Mouse (Mus musculus): ENCODE measurements at regions not wholly inside any gene's neighbourhood (a gene's known extent, or its start where the extent isn't known, plus 50 kb on each side); places are given as distances from the start of the nearest gene placed in this dataset.

- no peak overlapping the region for H3K4me3 ChIP-seq
- H3K79me2 ChIP-seq (ENCODE audit: control insufficient read depth, insufficient read depth): no peaks in the 10 kb centered on the region
- H3K36me3 ChIP-seq (ENCODE audit: control insufficient read depth, insufficient read depth): no peaks in the 10 kb centered on the region
- TF ChIP-seq MAX (IDR thresholded peaks at IDR 0.05; ENCODE audit: low read depth) (no peak), MYOG (IDR thresholded peaks at IDR 0.05; ENCODE audit: control insufficient read depth in 1 of 3, insufficient read depth in 1 of 3, insufficient read length in 2 of 3, low read depth in 2 of 3) (no peak), USF1 (IDR thresholded peaks at IDR 0.05; ENCODE audit: low read depth) (no peak), POLR2AphosphoS2 (IDR thresholded peaks at IDR 0.05; ENCODE audit: insufficient read length, low read depth) (no peak), POLR2A (IDR thresholded peaks at IDR 0.05; ENCODE audit: insufficient read length, low read depth) (no peak), E2F4 (IDR thresholded peaks at IDR 0.05; ENCODE audit: insufficient read depth) (no peak), SRF (IDR thresholded peaks at IDR 0.05; ENCODE audit: control insufficient read depth, insufficient read length, low read depth) (no peak), CEBPB (IDR thresholded peaks at IDR 0.05; ENCODE audit: insufficient read depth, poor library complexity, severe bottlenecking) (no peak), MYOD1 (IDR thresholded peaks at IDR 0.05; ENCODE audit: control insufficient read depth in 1 of 3, insufficient read length in 2 of 3, low read depth in 2 of 3) (no peak), TCF3 (IDR thresholded peaks at IDR 0.05; ENCODE audit: insufficient read length, low read depth) (no peak), REST (IDR thresholded peaks at IDR 0.05; ENCODE audit: insufficient read depth, insufficient read length) (no peak), TCF12 (IDR thresholded peaks at IDR 0.05; ENCODE audit: insufficient read depth, poor library complexity, severe bottlenecking) (no peak)
- H3ac ChIP-seq (ENCODE audit: control insufficient read depth, insufficient read length): no peak overlapping the region
- H3K4me2 ChIP-seq (ENCODE audit: low read depth): no peak overlapping the region
- no peaks in the 10 kb centered on the region for H3K27me3 ChIP-seq (ENCODE audit: control insufficient read depth, insufficient read depth, insufficient read length)
Observed at GRCm38 (mm10) chr3:132287714-132288113, 202.6 kb downstream of the Dkk2 start.

DNA sequence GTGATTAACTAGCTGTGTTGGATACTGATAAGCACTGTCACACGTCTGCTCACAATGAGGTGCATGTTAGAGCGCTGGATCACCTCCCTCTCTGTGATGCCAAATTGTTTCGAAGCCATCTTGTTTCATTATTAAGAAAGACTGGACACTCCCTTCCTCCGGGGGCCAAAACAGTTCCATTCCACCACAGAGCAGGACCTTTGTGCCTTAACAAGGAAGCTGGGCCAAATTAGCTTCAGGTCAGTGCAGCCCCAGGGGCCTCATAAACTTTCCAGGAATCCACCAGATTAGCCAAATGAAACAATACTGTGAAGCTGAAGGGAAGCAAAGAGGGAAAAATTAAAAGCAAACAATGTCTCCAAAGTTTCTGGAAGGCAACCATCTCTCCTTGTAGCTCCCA is 241.9 kb downstream of the Dkk2 start:
- Histone ChIP-seq H3K79me2 (ENCODE audit: control insufficient read depth, insufficient read depth) (no peaks in the 10 kb centered on the region), H3K4me2 (ENCODE audit: low read depth) (no peak overlapping the region), H3K36me3 (ENCODE audit: control insufficient read depth, insufficient read depth) (no peaks in the 10 kb centered on the region), H3ac (ENCODE audit: control insufficient read depth, insufficient read length) (no peak overlapping the region), H3K27me3 (ENCODE audit: control insufficient read depth, insufficient read depth, insufficient read length) (no peaks in the 10 kb centered on the region), H3K4me3 (no peak overlapping the region)
- TF ChIP-seq E2F4 (IDR thresholded peaks at IDR 0.05; ENCODE audit: insufficient read depth) (no peak), POLR2AphosphoS2 (IDR thresholded peaks at IDR 0.05; ENCODE audit: insufficient read length, low read depth) (no peak), MYOG (IDR thresholded peaks at IDR 0.05; ENCODE audit: control insufficient read depth in 1 of 3, insufficient read depth in 1 of 3, insufficient read length in 2 of 3, low read depth in 2 of 3) (no peak)

GRCm38 (mm10) chr3:132343625-132344024 is 258.5 kb downstream of the Dkk2 start:
- Histone ChIP-seq H3K36me3 (ENCODE audit: control insufficient read depth, insufficient read depth) (no peaks in the 10 kb centered on the region), H3K79me2 (ENCODE audit: control insufficient read depth, insufficient read depth) (no peaks in the 10 kb centered on the region), H3K27me3 (ENCODE audit: control insufficient read depth, insufficient read depth, insufficient read length) (no peaks in the 10 kb centered on the region), H3K4me2 (ENCODE audit: low read depth) (no peak overlapping the region), H3K4me3 (no peak overlapping the region), H3ac (ENCODE audit: control insufficient read depth, insufficient read length) (no peak overlapping the region)
- no peak for TF ChIP-seq SRF (IDR thresholded peaks at IDR 0.05; ENCODE audit: control insufficient read depth, insufficient read length, low read depth)
- no peak for TF ChIP-seq MYOG (IDR thresholded peaks at IDR 0.05; ENCODE audit: control insufficient read depth in 1 of 3, insufficient read depth in 1 of 3, insufficient read length in 2 of 3, low read depth in 2 of 3)
- TF ChIP-seq USF1 (IDR thresholded peaks at IDR 0.05; ENCODE audit: low read depth): no peak
- TF ChIP-seq MAX (IDR thresholded peaks at IDR 0.05; ENCODE audit: low read depth): no peak
- TF ChIP-seq CEBPB (IDR thresholded peaks at IDR 0.05; ENCODE audit: insufficient read depth, poor library complexity, severe bottlenecking): no peak
- no peak for TF ChIP-seq REST (IDR thresholded peaks at IDR 0.05; ENCODE audit: insufficient read depth, insufficient read length)
- TF ChIP-seq TCF3 (IDR thresholded peaks at IDR 0.05; ENCODE audit: insufficient read length, low read depth): no peak
- no peak for TF ChIP-seq POLR2AphosphoS2 (IDR thresholded peaks at IDR 0.05; ENCODE audit: insufficient read length, low read depth)
- TF ChIP-seq POLR2A (IDR thresholded peaks at IDR 0.05; ENCODE audit: insufficient read length, low read depth): no peak
- TF ChIP-seq TCF12 (IDR thresholded peaks at IDR 0.05; ENCODE audit: insufficient read depth, poor library complexity, severe bottlenecking): no peak
- no peak for TF ChIP-seq E2F4 (IDR thresholded peaks at IDR 0.05; ENCODE audit: insufficient read depth)
- TF ChIP-seq MYOD1 (IDR thresholded peaks at IDR 0.05; ENCODE audit: control insufficient read depth in 1 of 3, insufficient read length in 2 of 3, low read depth in 2 of 3): no peak

GRCm38 (mm10) chr3:132345856-132346255 is 260.8 kb downstream of the Dkk2 start:
- no peaks in the 10 kb centered on the region for H3K27me3 ChIP-seq (ENCODE audit: control insufficient read depth, insufficient read depth, insufficient read length)
- no peaks in the 10 kb centered on the region for H3K79me2 ChIP-seq (ENCODE audit: control insufficient read depth, insufficient read depth)
- H3ac ChIP-seq (ENCODE audit: control insufficient read depth, insufficient read length): no peak overlapping the region
- TF ChIP-seq TCF3 (IDR thresholded peaks at IDR 0.05; ENCODE audit: insufficient read length, low read depth): no peak
- no peak for TF ChIP-seq TCF12 (IDR thresholded peaks at IDR 0.05; ENCODE audit: insufficient read depth, poor library complexity, severe bottlenecking)
- TF ChIP-seq MYOG (IDR thresholded peaks at IDR 0.05; ENCODE audit: control insufficient read depth in 1 of 3, insufficient read depth in 1 of 3, insufficient read length in 2 of 3, low read depth in 2 of 3): no peak
- TF ChIP-seq MYOD1 (IDR thresholded peaks at IDR 0.05; ENCODE audit: control insufficient read depth in 1 of 3, insufficient read length in 2 of 3, low read depth in 2 of 3): no peak
- TF ChIP-seq POLR2A (IDR thresholded peaks at IDR 0.05; ENCODE audit: insufficient read length, low read depth): no peak
- TF ChIP-seq POLR2AphosphoS2 (IDR thresholded peaks at IDR 0.05; ENCODE audit: insufficient read length, low read depth): no peak
- no peak for TF ChIP-seq SRF (IDR thresholded peaks at IDR 0.05; ENCODE audit: control insufficient read depth, insufficient read length, low read depth)
- no peak for TF ChIP-seq USF1 (IDR thresholded peaks at IDR 0.05; ENCODE audit: low read depth)
- no peak for TF ChIP-seq MAX (IDR thresholded peaks at IDR 0.05; ENCODE audit: low read depth)
- no peak for TF ChIP-seq REST (IDR thresholded peaks at IDR 0.05; ENCODE audit: insufficient read depth, insufficient read length)
- no peak for TF ChIP-seq CEBPB (IDR thresholded peaks at IDR 0.05; ENCODE audit: insufficient read depth, poor library complexity, severe bottlenecking)
- TF ChIP-seq E2F4 (IDR thresholded peaks at IDR 0.05; ENCODE audit: insufficient read depth): no peak
- no peak overlapping the region for H3K4me2 ChIP-seq (ENCODE audit: low read depth)
- no peak overlapping the region for H3K4me3 ChIP-seq
- H3K36me3 ChIP-seq (ENCODE audit: control insufficient read depth, insufficient read depth): no peaks in the 10 kb centered on the region

DNA sequence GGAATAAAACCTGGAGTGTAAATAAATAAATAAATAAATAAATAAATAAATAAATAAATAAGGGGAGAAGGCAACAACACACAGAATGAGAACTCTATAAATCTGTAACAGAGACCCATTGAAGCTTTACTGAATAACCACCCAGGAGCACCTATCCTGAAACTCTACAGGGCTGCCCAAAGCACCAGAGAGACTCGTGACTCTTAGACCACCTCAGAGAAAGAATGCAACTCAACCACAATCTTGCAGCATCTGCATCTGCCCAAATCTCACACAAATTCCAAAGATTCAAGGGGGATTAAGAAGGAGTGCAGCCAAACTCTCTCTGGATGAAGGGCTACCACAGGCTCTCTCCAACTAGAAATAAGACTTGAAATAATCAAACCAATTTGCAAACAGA is 264.5 kb downstream of the Dkk2 start:
- Histone ChIP-seq H3K27me3 (ENCODE audit: control insufficient read depth, insufficient read depth, insufficient read length) (no peaks in the 10 kb centered on the region), H3K36me3 (ENCODE audit: control insufficient read depth, insufficient read depth) (no peaks in the 10 kb centered on the region), H3K4me2 (ENCODE audit: low read depth) (no peak overlapping the region), H3K4me3 (no peak overlapping the region), H3ac (ENCODE audit: control insufficient read depth, insufficient read length) (no peak overlapping the region), H3K79me2 (ENCODE audit: control insufficient read depth, insufficient read depth) (no peaks in the 10 kb centered on the region)
- TF ChIP-seq POLR2AphosphoS2 (IDR thresholded peaks at IDR 0.05; ENCODE audit: insufficient read length, low read depth) (no peak), POLR2A (IDR thresholded peaks at IDR 0.05; ENCODE audit: insufficient read length, low read depth) (no peak), MAX (IDR thresholded peaks at IDR 0.05; ENCODE audit: low read depth) (no peak), USF1 (IDR thresholded peaks at IDR 0.05; ENCODE audit: low read depth) (no peak), E2F4 (IDR thresholded peaks at IDR 0.05; ENCODE audit: insufficient read depth) (no peak), MYOD1 (IDR thresholded peaks at IDR 0.05; ENCODE audit: control insufficient read depth in 1 of 3, insufficient read length in 2 of 3, low read depth in 2 of 3) (no peak), REST (IDR thresholded peaks at IDR 0.05; ENCODE audit: insufficient read depth, insufficient read length) (no peak), TCF3 (IDR thresholded peaks at IDR 0.05; ENCODE audit: insufficient read length, low read depth) (no peak), CEBPB (IDR thresholded peaks at IDR 0.05; ENCODE audit: insufficient read depth, poor library complexity, severe bottlenecking) (no peak), MYOG (IDR thresholded peaks at IDR 0.05; ENCODE audit: control insufficient read depth in 1 of 3, insufficient read depth in 1 of 3, insufficient read length in 2 of 3, low read depth in 2 of 3) (no peak), TCF12 (IDR thresholded peaks at IDR 0.05; ENCODE audit: insufficient read depth, poor library complexity, severe bottlenecking) (no peak), SRF (IDR thresholded peaks at IDR 0.05; ENCODE audit: control insufficient read depth, insufficient read length, low read depth) (no peak)
